Mouse (Mus musculus) cerebellum, postnatal 36 days (tissue): ENCODE results near the gene Gpr162.
"Not testable (repeated sequence)": the region's sequence is repeated elsewhere in the genome, so short reads cannot be mapped to it uniquely, and the experiment has no call there.

ENCODE experiments used
- DNase-seq, 2 experiments: peaks; one replicate each; pipeline ENCODE4 v3.0.0; 2021 to 2022; ENCODE audit warnings: mixed read lengths in 2 of 2

Gene Gpr162

DNA sequence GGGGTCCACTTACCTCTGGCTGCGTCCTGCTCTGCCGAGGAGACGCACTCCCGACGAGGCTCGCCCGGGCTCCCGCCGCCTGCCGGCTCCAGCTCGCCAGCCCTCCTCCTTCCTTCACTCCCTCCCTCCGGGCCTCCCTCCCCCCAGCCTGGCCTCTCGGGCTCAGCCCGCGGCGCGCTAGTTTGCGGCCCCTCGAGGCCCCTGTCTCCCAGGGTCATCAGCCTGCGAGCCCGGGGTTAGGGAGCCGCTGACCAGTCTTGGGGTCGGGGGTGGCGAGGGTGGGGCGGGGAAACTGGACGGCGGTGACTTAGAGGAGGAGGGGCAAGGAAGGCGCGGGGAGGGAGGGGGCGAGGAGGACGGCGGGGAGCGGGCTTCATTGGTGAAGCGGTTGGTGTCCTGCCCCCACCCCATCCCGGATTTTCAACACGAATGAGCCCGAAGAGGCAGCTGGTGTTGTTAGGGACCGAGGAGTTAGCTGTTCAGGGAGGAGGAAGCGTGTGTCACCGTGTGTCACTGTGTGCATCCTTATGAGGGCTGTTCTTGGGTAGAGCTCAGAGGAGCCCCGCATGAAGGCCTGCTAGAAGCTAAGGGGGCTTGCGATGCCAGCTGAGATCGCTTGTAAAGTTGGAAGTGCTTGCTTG, at the start of gene Gpr162:
Gpr162 (minus strand) TSS at position 326 of the 641 bp plus-strand sequence.
- DNase-seq = peak; percentile 64 to 77

- DNase-seq = no peak
Observed at GRCm38 (mm10) chr6:124913214-124913613, 49.4 kb upstream of the Gpr162 start.

DNA sequence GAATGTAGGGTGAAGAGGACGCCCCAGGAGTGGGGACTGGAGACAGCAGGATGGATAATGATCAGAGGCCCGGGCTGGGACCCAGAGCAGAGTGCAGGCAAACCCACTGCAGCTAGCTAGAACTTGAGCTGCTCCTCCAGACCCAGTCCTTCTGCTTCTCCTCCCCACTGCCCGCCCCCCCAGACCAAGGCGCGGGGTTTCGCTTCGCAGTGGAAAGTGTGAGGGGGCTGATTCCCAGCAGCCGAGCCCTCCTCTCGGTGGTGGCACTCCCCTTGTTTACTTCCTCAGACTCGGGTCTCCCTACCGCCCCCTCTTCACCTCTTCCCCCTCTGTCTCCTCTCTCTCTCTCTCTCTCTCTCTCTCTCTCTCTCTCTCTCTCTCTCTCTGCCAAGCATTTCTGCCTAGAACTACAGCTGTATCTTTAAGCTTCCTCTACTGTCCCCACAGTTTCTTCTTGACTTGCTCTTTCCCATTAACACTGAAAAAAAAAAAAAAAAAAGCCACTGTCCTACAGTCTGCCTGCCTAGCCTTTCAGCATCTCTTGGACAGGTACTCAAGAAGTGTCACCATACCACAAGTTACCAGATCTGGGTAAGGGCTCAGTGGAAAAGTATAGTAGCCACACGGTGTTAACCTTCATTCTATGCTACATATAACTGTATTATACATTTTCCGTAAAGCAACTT, 47.9 kb upstream of the Gpr162 start, which contains the start of gene Lag3:
Lag3 (minus strand) TSS at position 173 of the 686 bp plus-strand sequence.
- no peak for DNase-seq

GRCm38 (mm10) chr6:124910032-124910431, 46.2 kb upstream of the Gpr162 start:
- no peak for DNase-seq

DNA sequence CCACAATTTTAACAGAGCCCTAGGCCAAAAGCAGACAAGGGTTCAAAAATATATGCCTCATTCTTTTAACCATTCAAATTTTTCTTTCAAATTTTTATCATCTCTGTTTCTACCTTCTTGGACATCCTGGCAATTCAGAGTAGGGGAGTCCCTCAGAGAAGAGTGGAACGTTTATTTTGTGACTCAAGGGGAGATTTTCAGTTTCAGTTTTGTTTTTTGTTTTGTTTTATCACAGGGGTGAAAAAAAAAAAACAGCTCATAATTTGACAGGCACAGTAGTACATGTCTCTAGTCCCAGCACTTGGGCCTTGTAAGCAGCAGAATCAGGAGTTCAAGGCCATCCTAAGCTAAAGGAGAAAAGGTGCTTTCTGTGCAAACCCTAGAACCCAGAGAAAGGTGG, 44.0 kb upstream of the Gpr162 start:
- DNase-seq = no peak

- no peak for DNase-seq
Observed at GRCm38 (mm10) chr6:124904991-124905860, 41.4 kb upstream of the Gpr162 start.

DNA sequence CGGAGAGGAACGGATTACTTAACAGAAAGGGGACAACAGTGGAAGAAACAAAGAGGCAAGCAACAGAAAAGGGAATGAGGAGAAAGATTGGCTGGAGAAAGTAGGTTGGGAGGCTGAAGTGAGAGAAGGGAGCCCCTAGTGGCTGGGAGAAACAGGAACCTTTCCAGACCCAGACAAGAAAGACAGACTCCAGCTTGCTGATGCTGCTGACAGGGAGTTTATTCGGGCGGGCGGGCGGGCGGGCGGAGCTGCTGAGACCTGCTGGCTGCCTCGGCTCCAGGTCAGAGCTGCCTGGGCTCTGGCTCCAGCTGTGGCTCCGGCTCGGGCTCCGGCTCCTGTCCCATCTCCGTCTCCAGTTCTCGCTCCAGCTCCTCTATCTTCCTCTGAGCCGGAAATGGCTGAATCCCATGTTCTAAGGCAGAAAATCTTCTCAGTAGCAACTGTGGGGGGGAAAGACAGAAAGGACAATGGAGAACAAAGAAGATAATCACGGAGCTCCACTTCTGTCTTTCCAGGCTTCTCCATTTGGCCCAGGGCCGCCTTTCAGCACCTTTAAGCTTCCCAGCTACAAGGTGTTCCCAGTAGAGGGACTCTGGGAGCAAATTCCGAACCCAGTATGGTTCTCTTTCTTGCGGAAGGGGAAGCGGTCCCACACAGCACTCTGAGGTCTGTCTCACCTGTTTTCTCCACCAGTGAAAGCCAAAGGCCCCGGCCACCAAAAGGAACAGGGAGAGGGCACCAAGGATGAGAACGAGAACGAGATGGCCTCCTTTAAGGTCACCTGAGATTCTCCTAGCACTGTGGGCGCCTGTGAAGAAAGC, 40.6 kb upstream of the Gpr162 start:
- DNase-seq = peak; percentile 70 to 79

DNA sequence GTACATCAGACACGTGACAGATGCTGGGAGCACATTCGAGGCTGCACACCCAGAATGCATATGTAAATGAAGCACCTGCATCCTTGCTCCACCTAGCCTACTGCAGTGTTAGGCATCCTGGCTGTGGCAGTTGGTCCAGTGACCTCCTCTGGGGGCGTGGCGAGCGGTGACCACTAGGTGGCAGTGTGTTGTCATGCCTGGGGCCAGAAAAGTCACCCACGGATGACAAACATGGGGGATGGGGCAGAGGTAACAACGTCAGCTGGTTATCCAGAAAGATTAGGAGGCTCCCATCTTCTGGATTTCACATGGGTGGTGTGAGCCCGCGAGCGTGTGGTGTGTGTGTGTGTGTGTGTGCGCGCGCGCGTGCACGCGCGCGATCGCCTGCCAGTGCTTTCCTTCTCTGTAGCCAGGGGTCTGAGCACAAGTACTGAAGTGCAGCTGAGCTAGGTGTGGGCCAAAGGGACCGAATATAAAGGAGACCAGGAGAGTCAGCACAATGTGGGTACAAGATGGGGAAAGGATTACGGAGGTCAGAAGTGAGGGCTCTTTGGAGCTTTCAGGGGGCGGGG, 39.9 kb upstream of the Gpr162 start:
- peak; percentile 98 to 99 for DNase-seq

DNA sequence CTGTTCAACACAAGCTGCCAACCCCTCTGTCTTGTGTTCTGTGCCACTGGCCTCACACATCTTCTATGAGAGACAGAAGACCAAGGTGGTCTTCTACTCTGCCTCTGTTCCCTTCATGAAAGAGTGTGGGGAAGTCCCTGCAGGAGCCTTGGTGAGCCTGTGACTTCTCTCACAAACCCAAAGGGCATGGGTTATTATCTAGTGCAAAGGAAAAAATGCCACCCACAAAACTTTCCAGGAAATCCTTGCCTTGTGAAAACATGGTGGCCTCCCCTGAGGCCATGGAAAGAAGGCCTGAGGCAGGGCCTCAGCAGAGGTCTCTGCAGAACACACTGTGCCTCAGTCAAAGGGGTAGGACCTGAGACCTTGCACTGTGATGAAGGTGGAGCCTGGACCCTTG, 38.1 kb upstream of the Gpr162 start:
- DNase-seq = no peak

GRCm38 (mm10) chr6:124900801-124901480, 37.2 kb upstream of the Gpr162 start:
- no peak for DNase-seq

GRCm38 (mm10) chr6:124900056-124900800, 36.4 kb upstream of the Gpr162 start:
- peak in 1 of 2 experiments; percentile 34 for DNase-seq

DNA sequence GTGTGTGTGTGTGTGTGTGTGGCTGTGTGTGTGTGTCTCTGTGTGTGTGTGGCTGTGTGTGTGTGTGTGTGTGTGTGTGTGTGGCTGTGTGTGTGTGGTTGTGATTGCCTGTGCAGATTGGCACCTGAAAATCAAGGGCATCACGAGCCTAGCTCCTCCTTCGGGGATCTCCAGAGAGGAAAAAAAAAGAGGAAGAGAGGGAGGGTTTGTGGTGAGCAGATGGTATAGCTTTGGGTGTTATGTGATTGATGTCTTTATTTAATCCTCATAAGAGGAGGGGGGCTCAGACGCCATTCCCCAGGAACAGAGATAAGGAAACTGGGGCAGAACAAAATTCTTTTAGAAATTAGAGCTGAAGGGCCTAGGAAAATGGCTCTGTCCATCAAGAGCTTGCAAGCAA, 34.6 kb upstream of the Gpr162 start:
- no peak for DNase-seq

DNA sequence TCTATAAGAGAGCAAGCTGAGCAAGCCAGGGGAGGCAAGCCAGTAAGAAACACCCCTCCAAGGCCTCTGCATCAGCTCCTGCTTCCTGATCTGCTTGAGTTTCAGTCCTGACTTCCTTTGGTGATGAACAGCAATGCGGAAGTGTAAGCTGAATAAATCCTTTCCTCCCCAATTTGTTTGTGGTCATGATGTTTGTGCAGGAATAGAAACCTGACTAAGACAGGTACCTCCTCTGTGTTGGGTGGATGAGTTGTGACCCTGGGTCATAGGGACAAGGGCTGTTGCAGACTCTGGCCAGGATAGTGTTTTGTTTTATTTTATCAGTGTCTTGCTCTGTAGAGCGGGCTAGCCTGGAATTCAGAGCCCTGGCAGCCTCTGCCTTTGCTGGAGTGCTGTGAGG, 30.3 kb upstream of the Gpr162 start:
- DNase-seq = not testable (repeated sequence)

- no peak for DNase-seq
Observed at GRCm38 (mm10) chr6:124890997-124891396, 27.2 kb upstream of the Gpr162 start.

DNA sequence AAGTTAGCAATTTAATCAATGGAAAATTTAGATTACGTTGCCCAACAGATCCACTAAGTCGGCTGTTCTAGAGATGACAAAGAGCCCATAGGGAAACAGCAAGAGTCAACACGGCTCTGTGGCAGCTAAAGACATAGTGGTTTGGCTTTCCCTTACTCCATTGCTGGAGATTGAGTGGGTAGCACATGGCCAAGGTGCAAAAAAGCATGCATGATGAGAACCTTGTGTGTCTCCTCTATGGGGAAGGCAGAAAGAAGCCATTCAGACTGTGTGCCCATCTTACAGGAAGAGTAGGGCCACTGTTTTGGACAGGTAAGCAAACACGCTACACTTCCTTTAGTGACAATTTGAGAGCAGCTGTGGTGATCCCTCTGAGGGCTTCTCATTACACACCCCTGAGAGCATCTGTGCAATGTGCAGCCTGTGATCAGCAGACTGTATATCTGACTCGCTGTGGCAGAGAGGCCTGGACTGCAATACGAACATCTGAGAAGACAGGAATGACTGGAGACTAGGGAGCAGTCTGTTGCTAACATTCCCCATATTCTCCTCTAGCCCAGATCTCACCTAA, 24.9 kb upstream of the Gpr162 start:
- DNase-seq = no peak

- DNase-seq = no peak
Observed at GRCm38 (mm10) chr6:124887986-124888385, 24.2 kb upstream of the Gpr162 start, which contains the start of gene Cd4. Gene Cd4 (minus strand): TSS chr6:124888221.

DNA sequence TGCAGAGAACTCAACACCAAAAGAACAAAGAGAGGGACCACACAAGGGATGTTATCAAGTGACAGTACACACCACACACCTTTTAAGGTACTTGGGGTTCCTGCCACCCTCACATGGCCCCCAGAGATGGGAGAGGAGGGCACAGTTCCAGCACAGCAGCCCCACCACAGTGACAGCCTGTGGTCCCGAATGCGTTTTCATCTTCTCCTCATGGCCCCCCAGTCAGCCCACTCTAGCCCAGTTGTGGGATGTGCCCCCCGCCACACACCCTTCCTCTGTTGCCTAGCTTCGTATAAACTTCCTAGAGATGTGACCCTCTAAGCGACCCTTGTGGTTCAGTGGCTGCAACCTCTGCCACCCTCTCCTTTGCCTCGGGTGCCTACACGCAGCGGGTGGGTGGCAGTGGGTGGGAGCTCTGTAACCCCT, 22.2 kb upstream of the Gpr162 start:
- DNase-seq = no peak

DNA sequence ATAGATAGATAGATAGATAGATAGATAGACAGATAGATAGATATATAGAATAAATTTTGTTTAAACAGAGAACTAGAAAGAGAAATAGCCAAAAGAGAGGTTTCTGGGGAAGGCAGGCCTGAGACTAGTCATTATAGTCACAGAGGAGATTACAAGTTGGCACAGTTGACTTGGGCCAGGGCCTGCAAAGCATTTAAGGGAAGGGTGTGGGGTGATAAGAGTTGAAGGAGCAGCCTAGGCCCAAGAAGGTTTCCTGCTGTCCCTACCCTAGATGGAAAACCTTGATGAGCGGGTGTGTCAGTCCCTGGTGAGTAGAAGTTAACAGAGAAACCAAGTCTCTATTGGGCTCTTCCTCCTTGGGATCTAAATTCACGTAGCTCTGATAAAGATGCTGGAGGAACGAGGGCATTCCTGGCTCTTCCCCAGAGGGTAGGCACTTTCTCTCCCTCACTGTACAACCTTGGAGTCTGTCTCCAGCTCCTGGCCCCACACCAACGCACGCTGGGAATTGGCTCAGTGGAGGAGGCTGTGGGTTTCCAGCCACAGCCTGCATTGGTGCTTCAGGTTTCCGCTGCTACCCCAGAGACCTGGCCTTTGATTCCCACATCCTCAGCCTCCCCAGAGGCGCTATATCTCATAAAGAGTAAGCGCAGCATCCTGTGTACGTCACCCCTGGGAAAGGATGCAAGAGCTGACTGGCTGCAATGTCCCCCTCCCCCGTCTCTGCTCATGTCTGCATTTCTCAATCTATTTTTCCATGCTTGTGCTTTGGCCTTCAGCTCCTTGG, 21.1 kb upstream of the Gpr162 start:
- peak; percentile 87 for DNase-seq

- DNase-seq = no peak
Observed at GRCm38 (mm10) chr6:124883351-124883750, 19.6 kb upstream of the Gpr162 start.
